Mouse (Mus musculus): Measurements from ENCODE around the gene Otulin. TPM values are rescaled to one million over a fixed set of nuclear protein-coding genes. Genes with fewer than 3 reads are reported as not detected.
A peak's percentile ranks its signal among the peaks of the same experiment; 100 is the strongest.

The Otulin gene
- polyA plus RNA-seq, 1 experiment from 2014 or later = 22.3 TPM

GRCm38 (mm10) chr15:27533036-27533435 lies 97.5 kb downstream of the Otulin start:
- H3K4me3 ChIP-seq = no peak overlapping the region
- H3K27ac ChIP-seq = no peak overlapping the region
- H3K36me3 ChIP-seq (replicated peaks) = no peaks in the 10 kb centered on the region
- H3K9ac ChIP-seq = no peak overlapping the region
- no peaks in the 10 kb centered on the region for H3K4me1 ChIP-seq
- no peak overlapping the region for H3K4me2 ChIP-seq
- ATAC-seq (replicated peaks) = no peak
- H3K27me3 ChIP-seq (replicated peaks) = no peaks in the 10 kb centered on the region
- no peaks in the 10 kb centered on the region for H3K9me3 ChIP-seq
- WGBS = 75% methylated on average over 3 of the region's 3 CpGs

GRCm38 (mm10) chr15:27530023-27530422 lies 100.5 kb downstream of the Otulin start:
- H3K36me3 ChIP-seq (replicated peaks) = no peaks in the 10 kb centered on the region
- H3K4me2 ChIP-seq = no peak overlapping the region
- 37% methylated on average over 4 of the region's 4 CpGs for WGBS
- no peaks in the 10 kb centered on the region for H3K27me3 ChIP-seq (replicated peaks)
- H3K27ac ChIP-seq = no peak overlapping the region
- H3K4me1 ChIP-seq = no peaks in the 10 kb centered on the region
- H3K9ac ChIP-seq = no peak overlapping the region
- no peaks in the 10 kb centered on the region for H3K9me3 ChIP-seq
- ATAC-seq (replicated peaks) = no peak
- no peak overlapping the region for H3K4me3 ChIP-seq

GRCm38 (mm10) chr15:27528896-27529295 lies 101.6 kb downstream of the Otulin start:
- Histone ChIP-seq H3K4me1 (no peaks in the 10 kb centered on the region), H3K4me2 (no peak overlapping the region), H3K36me3 (replicated peaks) (no peaks in the 10 kb centered on the region), H3K27me3 (replicated peaks) (no peaks in the 10 kb centered on the region), H3K4me3 (no peak overlapping the region), H3K9ac (no peak overlapping the region), H3K27ac (no peak overlapping the region), H3K9me3 (no peaks in the 10 kb centered on the region)
- WGBS = 87% methylated on average over 4 of the region's 4 CpGs
- ATAC-seq (replicated peaks) = no peak

GRCm38 (mm10) chr15:27525233-27526005 lies 105.1 kb downstream of the Otulin start:
- Histone ChIP-seq H3K4me2 (no peak overlapping the region), H3K9ac (no peak overlapping the region), H3K4me1 (no peaks in the 10 kb centered on the region), H3K4me3 (no peak overlapping the region), H3K9me3 (no peaks in the 10 kb centered on the region), H3K36me3 (replicated peaks) (no peaks in the 10 kb centered on the region), H3K27me3 (replicated peaks) (no peaks in the 10 kb centered on the region), H3K27ac (no peak overlapping the region)
- ATAC-seq (replicated peaks) = no peak
- 85% methylated on average over 12 of the region's 12 CpGs for WGBS

- Histone ChIP-seq H3K27me3 (replicated peaks) (no peaks in the 10 kb centered on the region), H3K9ac (no peak overlapping the region), H3K4me3 (no peak overlapping the region), H3K27ac (no peak overlapping the region), H3K36me3 (replicated peaks) (no peaks in the 10 kb centered on the region), H3K9me3 (no peaks in the 10 kb centered on the region), H3K4me1 (peaks cover 5% of the 10 kb centered on the region; the same call in 1 of the 2 replicates), H3K4me2 (no peak overlapping the region)
- 93% methylated on average over 7 of the region's 7 CpGs for WGBS
- ATAC-seq (replicated peaks) = no peak
These were observed 110.6 kb downstream of the Otulin start for GRCm38 (mm10) chr15:27519857-27520256.

- no peak overlapping the region for H3K4me3 ChIP-seq
- peaks cover 11% of the 10 kb centered on the region; the same call in 1 of the 2 replicates for H3K4me1 ChIP-seq
- no peak for ATAC-seq (replicated peaks)
- H3K4me2 ChIP-seq = no peak overlapping the region
- no peak overlapping the region for H3K27ac ChIP-seq
- H3K27me3 ChIP-seq (replicated peaks) = no peaks in the 10 kb centered on the region
- no peak overlapping the region for H3K9ac ChIP-seq
- H3K36me3 ChIP-seq (replicated peaks) = no peaks in the 10 kb centered on the region
- WGBS = 89% methylated on average over 8 of the region's 8 CpGs
- H3K9me3 ChIP-seq = no peaks in the 10 kb centered on the region
These were observed 112.5 kb downstream of the Otulin start for GRCm38 (mm10) chr15:27518026-27518425.

- no peaks in the 10 kb centered on the region for H3K27me3 ChIP-seq (replicated peaks)
- ATAC-seq (replicated peaks) = no peak
- no peaks in the 10 kb centered on the region for H3K9me3 ChIP-seq
- H3K4me1 ChIP-seq = peaks cover 12% of the 10 kb centered on the region; the same call in 1 of the 2 replicates
- no peaks in the 10 kb centered on the region for H3K36me3 ChIP-seq (replicated peaks)
- H3K27ac ChIP-seq = no peak overlapping the region
- no peak overlapping the region for H3K4me2 ChIP-seq
- 29% methylated on average over 1 of the region's 1 CpGs for WGBS
- H3K9ac ChIP-seq = no peak overlapping the region
- no peak overlapping the region for H3K4me3 ChIP-seq
These were observed 113.6 kb downstream of the Otulin start for GRCm38 (mm10) chr15:27516927-27517326.

- H3K27me3 ChIP-seq (replicated peaks) = no peaks in the 10 kb centered on the region
- no peak overlapping the region for H3K4me2 ChIP-seq
- no peak overlapping the region for H3K4me3 ChIP-seq
- ATAC-seq (replicated peaks) = no peak
- WGBS = 95% methylated on average over 17 of the region's 17 CpGs
- H3K4me1 ChIP-seq = peaks cover 9% of the 10 kb centered on the region; the same call in 1 of the 2 replicates
- no peak overlapping the region for H3K27ac ChIP-seq
- H3K9me3 ChIP-seq = no peaks in the 10 kb centered on the region
- H3K9ac ChIP-seq = no peak overlapping the region
- no peaks in the 10 kb centered on the region for H3K36me3 ChIP-seq (replicated peaks)
These were observed 121.5 kb downstream of the Otulin start for GRCm38 (mm10) chr15:27508982-27509381.

GRCm38 (mm10) chr15:27508169-27508568 lies 122.3 kb downstream of the Otulin start:
- WGBS = 90% methylated on average over 7 of the region's 7 CpGs
- Histone ChIP-seq H3K4me3 (no peak overlapping the region), H3K9ac (no peak overlapping the region), H3K27ac (no peak overlapping the region), H3K36me3 (replicated peaks) (no peaks in the 10 kb centered on the region), H3K27me3 (replicated peaks) (no peaks in the 10 kb centered on the region), H3K9me3 (no peaks in the 10 kb centered on the region), H3K4me2 (no peak overlapping the region), H3K4me1 (peaks cover 4% of the 10 kb centered on the region; the same call in 1 of the 2 replicates)
- ATAC-seq (replicated peaks) = no peak

- no peak overlapping the region for H3K4me3 ChIP-seq
- peaks cover 3% of the 10 kb centered on the region; the same call in 1 of the 2 replicates for H3K4me1 ChIP-seq
- no peaks in the 10 kb centered on the region for H3K36me3 ChIP-seq (replicated peaks)
- H3K27me3 ChIP-seq (replicated peaks) = no peaks in the 10 kb centered on the region
- no peak for ATAC-seq (replicated peaks)
- H3K27ac ChIP-seq = no peak overlapping the region
- H3K9ac ChIP-seq = no peak overlapping the region
- H3K4me2 ChIP-seq = no peak overlapping the region
- H3K9me3 ChIP-seq = no peaks in the 10 kb centered on the region
- WGBS = 91% methylated on average over 15 of the region's 15 CpGs
These were observed 123.4 kb downstream of the Otulin start for GRCm38 (mm10) chr15:27506893-27507596.

- no peak overlapping the region for H3K9ac ChIP-seq
- H3K4me2 ChIP-seq = no peak overlapping the region
- H3K4me1 ChIP-seq = no peaks in the 10 kb centered on the region; the same call in 1 of the 2 replicates
- H3K27me3 ChIP-seq (replicated peaks) = no peaks in the 10 kb centered on the region
- ATAC-seq (replicated peaks) = 0 out of 2 replicates have a peak, but pooled peaks have one; percentile 40
- no peak overlapping the region for H3K27ac ChIP-seq
- no peaks in the 10 kb centered on the region for H3K36me3 ChIP-seq (replicated peaks)
- WGBS = 62% methylated on average over 5 of the region's 5 CpGs
- H3K9me3 ChIP-seq = no peaks in the 10 kb centered on the region
- H3K4me3 ChIP-seq = no peak overlapping the region
These were observed 124.2 kb downstream of the Otulin start for GRCm38 (mm10) chr15:27506127-27506886.
